Mouse (Mus musculus) forebrain, embryonic 12.5 days (tissue): ENCODE results near the gene Clec12a. TPM values are rescaled to one million over a fixed set of nuclear protein-coding genes. Genes with fewer than 3 reads are reported as not detected.

Source experiments
- polyA plus RNA-seq: library from polyadenylated mRNA; unstranded; fragments of >200 nt; fragmentation: Nextera tagmentation; extraction: Ambion mirVana; gene quantifications from 2 replicates; pipeline ENCODE4 v1.2.1, GENCODE M21; 2016

Clec12a gene
- polyA plus RNA-seq, 1 experiment from 2014 or later = 0.31 TPM

Other genes starting within 250 kb of the Clec12a start
- gene Clec2e, start 241.8 kb upstream of the Clec12a start, polyA plus RNA-seq = 0.12 TPM in 1 of 2 replicates, not detected in the other
- gene Clec2d, start 162.1 kb upstream of the Clec12a start, polyA plus RNA-seq = not detected in 2 replicates
- not detected in 2 replicates for gene Cd69, start 67.3 kb upstream of the Clec12a start, polyA plus RNA-seq
- gene 4922502D21Rik, start 10.9 kb upstream of the Clec12a start, polyA plus RNA-seq = not detected in 2 replicates
- not detected in 2 replicates for gene Clec12b, start 43.2 kb downstream of the Clec12a start, polyA plus RNA-seq
- gene Clec1b, start 54.6 kb downstream of the Clec12a start, polyA plus RNA-seq = 5.8 and 7.1 TPM in 2 replicates
- 0.19 and 0.23 TPM in 2 replicates for gene Clec9a, start 66.2 kb downstream of the Clec12a start, polyA plus RNA-seq
- gene Clec1a, start 109.3 kb downstream of the Clec12a start, polyA plus RNA-seq = 1.2 TPM in 2 replicates
- gene Olr1, start 164.5 kb downstream of the Clec12a start, polyA plus RNA-seq = not detected in 2 replicates
- gene Tmem52b, start 169.9 kb downstream of the Clec12a start, polyA plus RNA-seq = not detected in 2 replicates
- gene Gabarapl1, start 190.5 kb downstream of the Clec12a start, polyA plus RNA-seq = 83.6 and 97.2 TPM in 2 replicates
- not detected in 2 replicates for gene Klre1, start 235.2 kb downstream of the Clec12a start, polyA plus RNA-seq
- not detected in 2 replicates for gene Klrd1, start 249.1 kb downstream of the Clec12a start, polyA plus RNA-seq